Mouse (Mus musculus) lung, adult 2 months (tissue): ENCODE results near the gene Ankrd45.

ENCODE experiments used
- CTCF ChIP-seq: fragments of 200-500 bp; IDR thresholded peaks from 2 replicates; pipeline ENCODE4 v1.5.1; 2011; ENCODE audit warnings: mild to moderate bottlenecking, low read length, control low read depth; ENCODE audit not compliant: insufficient read depth
- POLR2A ChIP-seq: fragments of 200-500 bp; IDR thresholded peaks from 2 replicates; pipeline ENCODE4 v1.6.1; 2011; ENCODE audit warnings: low read depth, mild to moderate bottlenecking, control low read depth, low read length, borderline replicate concordance; ENCODE audit errors: extremely low read depth

DNA sequence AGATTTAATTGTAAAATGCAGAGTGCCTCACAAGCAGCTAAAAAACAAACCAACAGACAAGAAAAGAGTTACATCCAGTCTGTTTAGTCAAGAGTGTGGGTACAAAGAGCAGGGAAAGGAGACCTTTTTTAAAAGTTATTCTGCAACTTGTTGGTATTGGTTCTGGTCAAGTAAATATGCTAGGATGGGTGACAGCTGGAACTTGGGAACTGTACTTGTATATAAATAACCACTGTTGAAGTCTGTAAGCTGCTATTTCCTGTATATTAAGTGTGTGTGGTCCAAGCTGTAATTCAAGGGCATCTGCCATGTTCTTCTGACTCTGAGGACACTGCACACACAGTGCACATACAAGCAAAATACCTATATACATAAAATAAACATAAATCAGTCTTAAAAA is 27.9 kb upstream of the Ankrd45 start:
- TF ChIP-seq POLR2A, result no peak
- TF ChIP-seq CTCF, result no peak
